Mouse (Mus musculus) thymus, postnatal 14 days (tissue): Measurements from ENCODE around the gene Sytl3.
"Not testable (repeated sequence)": the region's sequence is repeated elsewhere in the genome, so short reads cannot be mapped to it uniquely, and the experiment has no call there.

Experiments used
- DNase-seq: peaks from one replicate; pipeline ENCODE4 v3.0.0; 2021

The Sytl3 gene

GRCm38 (mm10) chr17:6658801-6659200, at the start of gene Sytl3:
Gene Sytl3, plus strand, starts transcription at chr17:6659093.
- DNase-seq, result peak; percentile 83

- DNase-seq, result not testable (repeated sequence)
These were observed 45.4 kb upstream of the Sytl3 start for GRCm38 (mm10) chr17:6613524-6613923.

GRCm38 (mm10) chr17:6614316-6614715, 44.6 kb upstream of the Sytl3 start:
- DNase-seq, result not testable (repeated sequence)

- not testable (repeated sequence) for DNase-seq
These were observed 42.2 kb upstream of the Sytl3 start for GRCm38 (mm10) chr17:6616731-6617130.

GRCm38 (mm10) chr17:6617689-6618400, 41.0 kb upstream of the Sytl3 start:
- not testable (repeated sequence) for DNase-seq

GRCm38 (mm10) chr17:6619271-6619670, 39.6 kb upstream of the Sytl3 start:
- DNase-seq, result not testable (repeated sequence)

- not testable (repeated sequence) for DNase-seq
These were observed 38.9 kb upstream of the Sytl3 start for GRCm38 (mm10) chr17:6620035-6620434.

GRCm38 (mm10) chr17:6620730-6621451, 38.0 kb upstream of the Sytl3 start:
- not testable (repeated sequence) for DNase-seq

- DNase-seq, result not testable (repeated sequence)
These were observed 36.9 kb upstream of the Sytl3 start for GRCm38 (mm10) chr17:6621976-6622375.

GRCm38 (mm10) chr17:6624926-6625558, 33.9 kb upstream of the Sytl3 start:
- not testable (repeated sequence) for DNase-seq

- DNase-seq, result not testable (repeated sequence)
These were observed 28.5 kb upstream of the Sytl3 start for GRCm38 (mm10) chr17:6630398-6630797.

GRCm38 (mm10) chr17:6632850-6633249, 26.0 kb upstream of the Sytl3 start:
- not testable (repeated sequence) for DNase-seq

- not testable (repeated sequence) for DNase-seq
These were observed 23.1 kb upstream of the Sytl3 start for GRCm38 (mm10) chr17:6635781-6636180.

GRCm38 (mm10) chr17:6636861-6637260, 22.0 kb upstream of the Sytl3 start:
- no peak for DNase-seq

- not testable (repeated sequence) for DNase-seq
These were observed 21.5 kb upstream of the Sytl3 start for GRCm38 (mm10) chr17:6637434-6637833.

- not testable (repeated sequence) for DNase-seq
These were observed 20.4 kb upstream of the Sytl3 start for GRCm38 (mm10) chr17:6638444-6638843.

- not testable (repeated sequence) for DNase-seq
These were observed 19.4 kb upstream of the Sytl3 start for GRCm38 (mm10) chr17:6639486-6639885.

GRCm38 (mm10) chr17:6640044-6640637, 18.8 kb upstream of the Sytl3 start:
- not testable (repeated sequence) for DNase-seq

GRCm38 (mm10) chr17:6640771-6641429, 18.0 kb upstream of the Sytl3 start:
- DNase-seq, result not testable (repeated sequence)

- DNase-seq, result not testable (repeated sequence)
These were observed 14.7 kb upstream of the Sytl3 start for GRCm38 (mm10) chr17:6644210-6644609.

- not testable (repeated sequence) for DNase-seq
These were observed 14.2 kb upstream of the Sytl3 start for GRCm38 (mm10) chr17:6644673-6645072.

GRCm38 (mm10) chr17:6645668-6646067, 13.2 kb upstream of the Sytl3 start:
- DNase-seq, result not testable (repeated sequence)
